Mouse (Mus musculus) olfactory bulb, adult 2 months (tissue): ENCODE measurements around the gene Hnrnpa2b1. TPM values are rescaled to one million over a fixed set of nuclear protein-coding genes. Genes with fewer than 3 reads are reported as not detected.

Experiments used
- H3K27ac ChIP-seq: fragments of 200-500 bp; 2 replicates; pipeline ENCODE4 v1.5.1; 2012; ENCODE audit warnings: low read depth, low read length; ENCODE audit not compliant: insufficient read depth
- H3K4me1 ChIP-seq: fragments of 200-500 bp; 2 replicates; pipeline ENCODE4 v1.6.1; 2012; ENCODE audit warnings: low read length; ENCODE audit not compliant: control insufficient read depth, insufficient read depth
- H3K4me3 ChIP-seq: fragments of 200-500 bp; 2 replicates; pipeline ENCODE4 v1.5.1; 2012; ENCODE audit warnings: mild to moderate bottlenecking, low read depth, low read length, moderate library complexity; ENCODE audit not compliant: insufficient read depth
- CTCF ChIP-seq: fragments of 200-500 bp; IDR thresholded peaks from 2 replicates; pipeline ENCODE4 v1.5.1; 2012; ENCODE audit warnings: low read depth, mild to moderate bottlenecking, low read length, moderate library complexity; ENCODE audit not compliant: insufficient read depth
- POLR2A ChIP-seq: fragments of 200-500 bp; IDR thresholded peaks from 2 replicates; pipeline ENCODE4 v1.6.1; 2012; ENCODE audit warnings: mild to moderate bottlenecking, low read depth, low read length, moderate library complexity; ENCODE audit not compliant: insufficient read depth
- WGBS: fragments of 180-500 bp; shearing (Covaris S2); methylation state at CpG from one replicate; pipeline ENCODE4 v1.1.7; 2018; 5-methylcytosine and 5-hydroxymethylcytosine counted together
- polyA plus RNA-seq: library from polyadenylated mRNA; stranded (reverse); fragments of >200 nt; gene quantifications from 2 replicates; pipeline ENCODE4 v1.2.4, GENCODE M21; 2012; ENCODE audit warnings: low replicate concordance; ENCODE audit not compliant: missing spikeins, insufficient read depth, insufficient read length

Hnrnpa2b1 gene
- polyA plus RNA-seq, 1 experiment = 1,128 TPM

GRCm38 (mm10) chr6:51432535-51433397 lies 36.9 kb downstream of the Hnrnpa2b1 start, which contains the start of gene Nfe2l3:
Gene Nfe2l3 (plus strand): TSS chr6:51432670.
- 2% methylated on average over 74 of the region's 74 CpGs for WGBS
- TF ChIP-seq CTCF (no peak), POLR2A (no peak)
- Histone ChIP-seq H3K27ac (no peak within 1 kb of the TSS), H3K4me3 (peak within 1 kb of the TSS; percentile 51), H3K4me1 (peaks cover 17% of the 10 kb centered on the region)

- Histone ChIP-seq H3K4me3 (no peak overlapping the region), H3K27ac (no peak overlapping the region), H3K4me1 (no peaks in the 10 kb centered on the region)
- 97% methylated on average over 2 of the region's 2 CpGs for WGBS
- TF ChIP-seq POLR2A (no peak), CTCF (no peak)
Measured at GRCm38 (mm10) chr6:51424537-51424936, 45.2 kb downstream of the Hnrnpa2b1 start.

- H3K27ac ChIP-seq = no peak overlapping the region
- TF ChIP-seq CTCF (no peak), POLR2A (no peak)
- no peaks in the 10 kb centered on the region for H3K4me1 ChIP-seq
- 68% methylated on average over 11 of the region's 11 CpGs for WGBS
- H3K4me3 ChIP-seq = no peak overlapping the region
Measured at GRCm38 (mm10) chr6:51423466-51424122, 46.1 kb downstream of the Hnrnpa2b1 start.

GRCm38 (mm10) chr6:51417306-51417936 lies 52.3 kb downstream of the Hnrnpa2b1 start:
- no peak for TF ChIP-seq CTCF
- TF ChIP-seq POLR2A = no peak
- Histone ChIP-seq H3K4me3 (no peak overlapping the region), H3K27ac (no peak overlapping the region), H3K4me1 (no peaks in the 10 kb centered on the region)
- 94% methylated on average over 4 of the region's 4 CpGs for WGBS

GRCm38 (mm10) chr6:51416433-51416832 lies 53.3 kb downstream of the Hnrnpa2b1 start:
- TF ChIP-seq POLR2A (no peak), CTCF (no peak)
- 96% methylated on average over 1 of the region's 1 CpGs for WGBS
- Histone ChIP-seq H3K4me1 (no peaks in the 10 kb centered on the region), H3K4me3 (no peak overlapping the region), H3K27ac (no peak overlapping the region)

Other genes starting within 250 kb of the Hnrnpa2b1 start
- gene Nfe2l3, start 37.2 kb downstream of the Hnrnpa2b1 start, polyA plus RNA-seq = not detected in 2 replicates
- gene Cbx3, start 466 bp upstream of the Hnrnpa2b1 start, polyA plus RNA-seq = 577 TPM in 1 of 2 replicates, not detected in the other
- not detected in 2 replicates for gene Snx10, start 54.0 kb upstream of the Hnrnpa2b1 start, polyA plus RNA-seq